Mouse (Mus musculus): ENCODE measurements around the gene Smim13. TPM values are rescaled to one million over a fixed set of nuclear protein-coding genes. Genes with fewer than 3 reads are reported as not detected.
A peak's percentile ranks its signal among the peaks of the same experiment; 100 is the strongest.

The Smim13 gene
- total and polyA plus RNA-seq, 3 experiments = 9.0 to 27.6 (median 23.0) TPM

- TF ChIP-seq CTCF (IDR thresholded peaks at IDR 0.05) (no peak), EP300 (IDR thresholded peaks at IDR 0.05; ENCODE audit: insufficient read depth, low read depth, low read length) (no peak), POLR2A (IDR thresholded peaks at IDR 0.05; ENCODE audit: insufficient read depth, low read depth, low read length) (no peak)
- H3K27me3 ChIP-seq (ENCODE audit: control insufficient read depth, insufficient read depth, low read length) = no peaks in the 10 kb centered on the region; the same call in 1 of the 2 replicates
- H3K9ac ChIP-seq (ENCODE audit: low read depth, low read length) = no peak overlapping the region
- no peaks in the 10 kb centered on the region for H3K79me2 ChIP-seq (replicated peaks; ENCODE audit: control insufficient read depth, insufficient read depth, low read length)
- no peaks in the 10 kb centered on the region for H3K36me3 ChIP-seq (ENCODE audit: control insufficient read depth, insufficient read depth, low read length)
- intact Hi-C loops (cut with DNase I) = no loop called here
- H3K4me3 ChIP-seq = no peak overlapping the region
- no peak overlapping the region for H3K27ac ChIP-seq
- WGBS = 59% methylated on average over 4 of the region's 4 CpGs
- no peaks in the 10 kb centered on the region for H3K4me1 ChIP-seq (ENCODE audit: control insufficient read depth, insufficient read depth, low read length)
- DNase-seq = no peak
These were observed 38.4 kb upstream of the Smim13 start for GRCm38 (mm10) chr13:41211276-41211675.

DNA sequence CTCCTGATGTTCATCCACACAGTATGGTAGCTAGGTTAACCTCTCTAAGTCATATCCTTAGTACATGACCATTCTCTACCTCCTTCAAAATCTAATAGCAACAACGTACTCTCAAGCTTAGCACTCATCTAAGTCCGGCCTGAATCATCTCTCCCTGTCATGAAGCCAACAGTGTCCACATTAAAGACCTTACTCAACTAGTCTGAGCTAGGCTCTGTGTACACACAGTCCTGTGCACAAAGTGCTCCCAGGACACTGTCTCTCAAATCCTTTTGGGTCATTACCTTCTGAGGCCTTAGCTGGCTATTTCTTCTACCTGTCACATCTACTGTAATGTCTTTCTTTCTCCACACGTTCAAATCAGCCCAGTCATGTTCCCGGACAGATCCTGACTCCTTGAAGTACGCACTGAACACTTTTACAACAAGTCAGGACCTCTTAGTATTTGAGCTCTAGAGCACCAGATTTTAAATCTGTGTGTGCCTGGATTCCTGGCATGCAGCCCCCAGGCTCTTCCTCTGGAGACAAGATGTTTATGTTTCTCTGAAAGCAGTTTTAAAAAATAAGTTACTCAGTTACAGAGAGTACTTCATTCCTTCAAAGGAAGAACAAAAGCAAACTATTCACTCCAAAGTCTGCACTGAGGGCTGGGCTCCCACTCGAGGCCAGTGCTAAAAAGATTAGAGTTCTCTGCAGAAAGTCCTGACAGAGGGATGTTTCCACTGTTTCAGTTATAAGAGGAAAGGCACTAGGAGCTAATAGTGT, 36.9 kb upstream of the Smim13 start:
- intact Hi-C loops (cut with DNase I) = no loop called here
- Histone ChIP-seq H3K79me2 (replicated peaks; ENCODE audit: control insufficient read depth, insufficient read depth, low read length) (no peaks in the 10 kb centered on the region), H3K27ac (no peak overlapping the region), H3K4me1 (ENCODE audit: control insufficient read depth, insufficient read depth, low read length) (no peaks in the 10 kb centered on the region), H3K36me3 (ENCODE audit: control insufficient read depth, insufficient read depth, low read length) (no peaks in the 10 kb centered on the region), H3K9ac (ENCODE audit: low read depth, low read length) (no peak overlapping the region), H3K27me3 (ENCODE audit: control insufficient read depth, insufficient read depth, low read length) (no peaks in the 10 kb centered on the region; the same call in 1 of the 2 replicates), H3K4me3 (no peak overlapping the region)
- WGBS = 64% methylated on average over 6 of the region's 6 CpGs
- DNase-seq = no peak
- TF ChIP-seq POLR2A (IDR thresholded peaks at IDR 0.05; ENCODE audit: insufficient read depth, low read depth, low read length) (no peak), EP300 (IDR thresholded peaks at IDR 0.05; ENCODE audit: insufficient read depth, low read depth, low read length) (no peak), CTCF (IDR thresholded peaks at IDR 0.05) (no peak)

DNA sequence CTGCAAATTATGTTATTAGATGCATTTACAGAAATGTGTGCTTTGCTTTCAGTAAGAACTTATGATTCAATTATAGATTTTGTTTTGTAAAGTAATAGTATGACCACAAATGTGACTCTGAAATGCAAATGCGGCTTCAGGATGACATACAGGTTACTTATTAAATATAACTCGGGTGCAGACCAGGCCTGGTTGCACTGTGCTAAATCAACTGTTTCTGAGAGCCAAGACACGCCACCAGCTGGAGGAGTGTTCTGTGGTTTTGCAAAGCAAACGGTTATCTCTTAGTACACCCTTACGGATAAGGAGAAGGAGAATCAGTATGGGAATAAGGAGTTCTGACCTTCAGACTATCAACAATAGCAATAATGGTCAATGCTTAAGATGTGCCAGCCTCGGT, 34.0 kb upstream of the Smim13 start:
- intact Hi-C loops (cut with DNase I) = no loop called here
- no peaks in the 10 kb centered on the region for H3K36me3 ChIP-seq (ENCODE audit: control insufficient read depth, insufficient read depth, low read length)
- WGBS = 75% methylated on average over 6 of the region's 6 CpGs

DNA sequence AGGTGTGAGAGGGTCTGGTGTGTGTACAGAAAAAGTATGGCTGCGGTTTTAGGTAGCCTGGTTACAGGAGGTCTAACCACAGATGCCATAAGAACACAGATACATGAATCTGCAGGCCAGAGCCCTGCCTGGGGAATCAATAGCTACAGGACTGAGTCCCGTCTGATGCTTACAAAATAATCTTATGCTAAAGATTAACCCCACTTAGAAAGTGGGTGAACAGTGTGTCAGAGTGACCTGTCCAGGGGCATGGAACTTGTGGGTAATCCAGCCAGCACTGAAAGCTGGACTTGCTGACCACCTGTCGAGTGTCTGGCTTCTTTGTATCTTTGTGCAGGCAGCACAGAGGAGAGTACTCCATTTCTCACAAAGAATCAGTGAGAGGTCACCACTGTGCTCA, 33.4 kb upstream of the Smim13 start:
- H3K79me2 ChIP-seq (replicated peaks; ENCODE audit: control insufficient read depth, insufficient read depth, low read length) = no peaks in the 10 kb centered on the region
- no peak overlapping the region for H3K4me3 ChIP-seq
- H3K36me3 ChIP-seq (ENCODE audit: control insufficient read depth, insufficient read depth, low read length) = no peaks in the 10 kb centered on the region
- no peak for TF ChIP-seq POLR2A (IDR thresholded peaks at IDR 0.05; ENCODE audit: insufficient read depth, low read depth, low read length)
- no peak for TF ChIP-seq CTCF (IDR thresholded peaks at IDR 0.05)
- no peak for TF ChIP-seq EP300 (IDR thresholded peaks at IDR 0.05; ENCODE audit: insufficient read depth, low read depth, low read length)
- H3K9ac ChIP-seq (ENCODE audit: low read depth, low read length) = no peak overlapping the region
- H3K27me3 ChIP-seq (ENCODE audit: control insufficient read depth, insufficient read depth, low read length) = no peaks in the 10 kb centered on the region; the same call in 1 of the 2 replicates
- DNase-seq = no peak
- H3K4me1 ChIP-seq (ENCODE audit: control insufficient read depth, insufficient read depth, low read length) = peaks cover 1% of the 10 kb centered on the region; the same call in 1 of the 2 replicates
- intact Hi-C loops (cut with DNase I) = no loop called here
- no peak overlapping the region for H3K27ac ChIP-seq
- 76% methylated on average over 3 of the region's 3 CpGs for WGBS

More for the DNA sequence above, 34.0 kb upstream of the Smim13 start:
- TF ChIP-seq EP300 (IDR thresholded peaks at IDR 0.05; ENCODE audit: insufficient read depth, low read depth, low read length) (no peak), POLR2A (IDR thresholded peaks at IDR 0.05; ENCODE audit: insufficient read depth, low read depth, low read length) (no peak), CTCF (IDR thresholded peaks at IDR 0.05) (no peak)
- no peak for DNase-seq
- H3K9ac ChIP-seq (ENCODE audit: low read depth, low read length) = no peak overlapping the region
- peaks cover 1% of the 10 kb centered on the region; the same call in 1 of the 2 replicates for H3K4me1 ChIP-seq (ENCODE audit: control insufficient read depth, insufficient read depth, low read length)
- H3K27ac ChIP-seq = no peak overlapping the region
- H3K27me3 ChIP-seq (ENCODE audit: control insufficient read depth, insufficient read depth, low read length) = no peaks in the 10 kb centered on the region; the same call in 1 of the 2 replicates
- H3K4me3 ChIP-seq = no peak overlapping the region
- H3K79me2 ChIP-seq (replicated peaks; ENCODE audit: control insufficient read depth, insufficient read depth, low read length) = no peaks in the 10 kb centered on the region

DNA sequence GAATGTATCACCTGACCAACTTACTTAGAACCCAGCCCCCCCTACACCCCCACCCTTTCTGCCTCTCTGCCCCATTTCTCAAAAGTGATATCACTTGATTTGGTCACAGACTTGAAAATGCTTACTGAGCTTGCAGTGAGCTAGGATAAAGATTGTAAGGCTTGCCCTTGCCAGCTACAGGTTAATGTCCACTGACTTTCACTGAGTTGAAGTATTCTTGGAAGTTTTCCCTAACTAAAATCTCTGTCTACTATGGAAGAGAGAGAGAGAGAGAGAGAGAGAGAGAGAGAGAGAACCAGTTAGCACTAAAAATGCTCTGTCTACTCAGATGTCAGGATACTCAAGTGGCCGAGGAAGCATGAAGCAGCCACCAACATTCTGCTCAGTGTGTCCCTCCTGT, 30.6 kb upstream of the Smim13 start:
- DNase-seq = no peak
- TF ChIP-seq POLR2A (IDR thresholded peaks at IDR 0.05; ENCODE audit: insufficient read depth, low read depth, low read length) (no peak), EP300 (IDR thresholded peaks at IDR 0.05; ENCODE audit: insufficient read depth, low read depth, low read length) (no peak), CTCF (IDR thresholded peaks at IDR 0.05) (no peak)

DNA sequence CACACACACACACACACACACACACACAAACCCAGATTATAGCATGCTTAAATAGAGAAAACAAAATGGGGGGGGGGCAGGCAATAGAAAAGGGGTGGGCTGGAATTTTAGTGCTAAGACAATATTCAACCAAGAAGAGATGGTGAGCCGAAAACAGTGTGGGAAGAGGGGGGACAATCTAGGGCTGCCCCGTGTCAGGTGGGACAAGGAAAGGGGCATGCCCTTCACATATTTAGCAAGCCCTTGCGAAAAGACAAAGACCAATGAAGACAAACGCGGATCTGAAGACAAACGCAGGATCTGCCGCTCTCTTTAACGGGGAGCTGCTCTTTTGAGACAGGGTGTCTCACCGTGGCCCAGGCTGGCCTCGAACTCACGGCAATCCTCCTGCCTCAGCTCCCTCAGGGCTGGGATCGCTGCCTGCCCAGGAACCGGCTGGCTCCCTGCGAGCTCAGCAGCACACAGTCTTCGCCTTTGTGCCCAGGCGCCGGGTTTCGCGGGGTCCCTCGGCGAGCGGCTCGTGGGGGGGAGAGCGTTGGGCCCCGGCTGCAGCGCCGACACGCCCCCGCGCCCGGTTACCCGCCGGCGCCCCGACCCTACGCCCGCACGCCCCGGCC, 29.8 kb upstream of the Smim13 start:
- WGBS = 6% methylated on average over 36 of the region's 39 CpGs
- peak overlapping the region; percentile 16 for H3K9ac ChIP-seq (ENCODE audit: low read depth, low read length)
- H3K4me1 ChIP-seq (ENCODE audit: control insufficient read depth, insufficient read depth, low read length) = peaks cover 1% of the 10 kb centered on the region; the same call in 1 of the 2 replicates
- TF ChIP-seq CTCF (IDR thresholded peaks at IDR 0.05) = no peak
- TF ChIP-seq EP300 (IDR thresholded peaks at IDR 0.05; ENCODE audit: insufficient read depth, low read depth, low read length) = no peak
- no peak for TF ChIP-seq POLR2A (IDR thresholded peaks at IDR 0.05; ENCODE audit: insufficient read depth, low read depth, low read length)
- H3K4me3 ChIP-seq = peak overlapping the region; percentile 35
- no peaks in the 10 kb centered on the region for H3K27me3 ChIP-seq (ENCODE audit: control insufficient read depth, insufficient read depth, low read length)
- intact Hi-C loops (cut with DNase I) = no loop called here
- no peak overlapping the region for H3K27ac ChIP-seq
- no peaks in the 10 kb centered on the region for H3K36me3 ChIP-seq (ENCODE audit: control insufficient read depth, insufficient read depth, low read length)
- DNase-seq = no peak
- H3K79me2 ChIP-seq (replicated peaks; ENCODE audit: control insufficient read depth, insufficient read depth, low read length) = no peaks in the 10 kb centered on the region

More for the DNA sequence above, 30.6 kb upstream of the Smim13 start:
- Histone ChIP-seq H3K27ac (no peak overlapping the region), H3K36me3 (ENCODE audit: control insufficient read depth, insufficient read depth, low read length) (no peaks in the 10 kb centered on the region), H3K27me3 (ENCODE audit: control insufficient read depth, insufficient read depth, low read length) (no peaks in the 10 kb centered on the region), H3K9ac (ENCODE audit: low read depth, low read length) (no peak overlapping the region), H3K4me3 (no peak overlapping the region), H3K4me1 (ENCODE audit: control insufficient read depth, insufficient read depth, low read length) (peaks cover 1% of the 10 kb centered on the region; the same call in 1 of the 2 replicates), H3K79me2 (replicated peaks; ENCODE audit: control insufficient read depth, insufficient read depth, low read length) (no peaks in the 10 kb centered on the region)
- 46% methylated on average over 1 of the region's 1 CpGs for WGBS
- intact Hi-C loops (cut with DNase I) = no loop called here

Measured in heart, adult 2 months (tissue).